ENCODE assay signal across 8 mouse cellular contexts in the genomic region with DNA sequence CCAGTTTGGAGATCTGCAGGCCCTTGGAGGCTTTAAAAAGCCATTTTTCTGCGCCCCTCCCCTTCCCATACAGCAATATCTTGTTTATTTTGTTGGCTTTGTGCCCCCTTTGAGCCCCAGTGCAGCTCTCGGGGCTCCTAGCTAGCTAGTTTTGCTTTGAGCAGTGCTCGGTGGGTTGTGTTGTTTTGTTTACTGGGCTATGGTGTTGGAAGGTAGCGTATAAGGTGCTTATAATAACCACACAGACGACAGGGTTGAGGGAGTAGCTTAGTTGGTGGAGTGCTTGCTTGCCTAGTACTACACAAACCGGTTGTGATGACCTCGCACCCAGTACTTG. TPM values are rescaled to one million over a fixed set of nuclear protein-coding genes. Genes with fewer than 3 reads are reported as not detected.
DNase-seq lines count a peak whose midpoint lies in the region; ATAC-seq and TF ChIP-seq lines count a peak whose summit lies in the region.

No protein-coding gene starts in this region.

- H3K27ac ChIP-seq in kidney, postnatal 0 days = peak overlapping the region; percentile 82
- H3K27ac ChIP-seq in bone marrow macrophage, adult 2 months (ENCODE audit: insufficient read depth, low read depth, low read length) = no peak overlapping the region
- peak overlapping the region; percentile 81 for H3K27ac ChIP-seq in hindbrain, embryonic 15.5 days (replicated peaks)
- no peak overlapping the region; the same call in 1 of the 2 replicates for H3K27ac ChIP-seq in midbrain, embryonic 14.5 days (replicated peaks; ENCODE audit: low read depth, low read length)

- H3K4me2 ChIP-seq in kidney, postnatal 0 days (ENCODE audit: low read length) = peak overlapping the region; percentile 91
- peak overlapping the region; percentile 91 for H3K4me2 ChIP-seq in hindbrain, embryonic 15.5 days
- peak overlapping the region; percentile 81 for H3K4me2 ChIP-seq in midbrain, embryonic 14.5 days (ENCODE audit: low read length)

- H3K9me3 ChIP-seq in kidney, postnatal 0 days (replicated peaks; ENCODE audit: low read length) = no peaks in the 10 kb centered on the region
- H3K9me3 ChIP-seq in hindbrain, embryonic 15.5 days = no peaks in the 10 kb centered on the region
- H3K9me3 ChIP-seq in midbrain, embryonic 14.5 days (ENCODE audit: control insufficient read depth, low read length) = no peaks in the 10 kb centered on the region

- WGBS in kidney, postnatal 0 days = 17% methylated on average over 7 of the region's 7 CpGs
- WGBS in hindbrain, embryonic 15.5 days = 18% methylated on average over 7 of the region's 7 CpGs
- WGBS in midbrain, embryonic 14.5 days = 19% methylated on average over 7 of the region's 7 CpGs

- H3K36me3 ChIP-seq in kidney, postnatal 0 days (ENCODE audit: insufficient read depth, low read length) = peaks cover 2% of the 10 kb centered on the region; the same call in 1 of the 2 replicates
- H3K36me3 ChIP-seq in hindbrain, embryonic 15.5 days = peaks cover 6% of the 10 kb centered on the region
- H3K36me3 ChIP-seq in midbrain, embryonic 14.5 days (ENCODE audit: control insufficient read depth, insufficient read depth, low read length) = peaks cover 7% of the 10 kb centered on the region

- TF ChIP-seq CTCF in kidney, postnatal 0 days (IDR thresholded peaks at IDR 0.05; ENCODE audit: low read depth) = no peak
- TF ChIP-seq CTCF in bone marrow macrophage, adult 2 months (IDR thresholded peaks at IDR 0.05; ENCODE audit: low read depth, low read length) = no peak

- H3K4me1 ChIP-seq in kidney, postnatal 0 days (replicated peaks; ENCODE audit: insufficient read depth, low read length) = no peaks in the 10 kb centered on the region
- H3K4me1 ChIP-seq in bone marrow macrophage, adult 2 months (ENCODE audit: control insufficient read depth, insufficient read depth, low read length) = peaks cover 11% of the 10 kb centered on the region
- H3K4me1 ChIP-seq in hindbrain, embryonic 15.5 days (replicated peaks) = peaks cover 19% of the 10 kb centered on the region
- peaks cover 5% of the 10 kb centered on the region; the same call in 1 of the 2 replicates for H3K4me1 ChIP-seq in midbrain, embryonic 14.5 days (ENCODE audit: control insufficient read depth, insufficient read depth, low read length)

- no peaks in the 10 kb centered on the region for H3K27me3 ChIP-seq in kidney, postnatal 0 days (ENCODE audit: insufficient read depth, low read length)
- H3K27me3 ChIP-seq in hindbrain, embryonic 15.5 days = no peaks in the 10 kb centered on the region
- H3K27me3 ChIP-seq in midbrain, embryonic 14.5 days (ENCODE audit: control insufficient read depth, insufficient read depth, low read length) = no peaks in the 10 kb centered on the region

- ATAC-seq in kidney, postnatal 0 days (replicated peaks; ENCODE audit: low FRiP score, low read depth) = no peak
- ATAC-seq in hindbrain, embryonic 15.5 days (ENCODE audit: low FRiP score, low read depth) = no peak
- ATAC-seq in midbrain, embryonic 14.5 days (ENCODE audit: low FRiP score, low TSS enrichment) = no peak
- ATAC-seq in cerebellum, adult (ENCODE audit: insufficient number of reproducible peaks, low FRiP score, low TSS enrichment) = no peak

- peak overlapping the region; percentile 84 for H3K4me3 ChIP-seq in kidney, postnatal 0 days (replicated peaks; ENCODE audit: low read depth, low read length)
- peak overlapping the region; percentile 95 for H3K4me3 ChIP-seq in bone marrow macrophage, adult 2 months (ENCODE audit: insufficient read depth, low read length)
- peak overlapping the region; percentile 89 for H3K4me3 ChIP-seq in hindbrain, embryonic 15.5 days
- peak overlapping the region; percentile 91 for H3K4me3 ChIP-seq in midbrain, embryonic 14.5 days (replicated peaks; ENCODE audit: low read depth, low read length)

- H3K9ac ChIP-seq in kidney, postnatal 0 days (ENCODE audit: low read depth, low read length) = peak overlapping the region; percentile 93
- peak overlapping the region; percentile 81 for H3K9ac ChIP-seq in hindbrain, embryonic 15.5 days
- peak overlapping the region; percentile 94 for H3K9ac ChIP-seq in midbrain, embryonic 14.5 days (replicated peaks; ENCODE audit: low read length)

- no peak for DNase-seq in kidney, postnatal 0 days (ENCODE audit: low spot score)
- no peak for DNase-seq in kidney, postnatal 10 days
- DNase-seq in midbrain, embryonic 14.5 days = no peak
- DNase-seq in adrenal gland, adult 2 months = no peak
- DNase-seq in embryo, embryonic 11 days = no peak

- no peak for TF ChIP-seq POLR2A in bone marrow macrophage, adult 2 months (IDR thresholded peaks at IDR 0.05; ENCODE audit: borderline replicate concordance, low read depth, low read length)

RNA-seq across cellular contexts. Expression of a gene that starts 0.6 kb away (rescaled TPM):
- 12.4 and 15.1 TPM in 2 replicates for polyA plus RNA-seq in kidney, postnatal 0 days (2015; fragmentation: Nextera tagmentation; extraction: Ambion mirVana)
- polyA plus RNA-seq in bone marrow macrophage, adult 2 months (2012; ENCODE audit: insufficient read depth, insufficient read length, missing spikeins) = 5.0 and 5.6 TPM in 2 replicates
- 11.6 and 11.8 TPM in 2 replicates for polyA plus RNA-seq in hindbrain, embryonic 15.5 days (2015; fragmentation: Nextera tagmentation; extraction: Ambion mirVana)
- 11.9 and 14.6 TPM in 2 replicates for polyA plus RNA-seq in midbrain, embryonic 14.5 days (2014; fragmentation: Nextera tagmentation; extraction: Ambion mirVana)
- total RNA-seq in adrenal gland, adult 2 months (2021) = 1 to 10 TPM; 5.8 to 9.9 TPM
- polyA plus RNA-seq in adrenal gland, adult 2 months (2012; rRNA removed) = 3.5 and 3.8 TPM in 2 replicates

Comparison
In these comparisons a context has a peak if more than half of its experiments do, and no peak if none do; other contexts are left out.
1. H3K27ac ChIP-seq: peak in kidney, postnatal 0 days (single experiment) and hindbrain, embryonic 15.5 days (single experiment); none in bone marrow macrophage, adult 2 months (single experiment) and midbrain, embryonic 14.5 days (single experiment).
2. Peak in every context shown above with its lines, with median percentiles within 50 percentile points of each other: H3K4me2 ChIP-seq, H3K4me3 ChIP-seq and H3K9ac ChIP-seq.